Mouse (Mus musculus) olfactory bulb, adult 2 months (tissue): Measurements from ENCODE around the gene Ube2z.

Experiments used
- CTCF ChIP-seq: fragments of 200-500 bp; IDR thresholded peaks from 2 replicates; pipeline ENCODE4 v1.5.1; 2012; ENCODE audit warnings: low read depth, mild to moderate bottlenecking, low read length, moderate library complexity; ENCODE audit not compliant: insufficient read depth
- POLR2A ChIP-seq: fragments of 200-500 bp; IDR thresholded peaks from 2 replicates; pipeline ENCODE4 v1.6.1; 2012; ENCODE audit warnings: mild to moderate bottlenecking, low read depth, low read length, moderate library complexity; ENCODE audit not compliant: insufficient read depth

DNA sequence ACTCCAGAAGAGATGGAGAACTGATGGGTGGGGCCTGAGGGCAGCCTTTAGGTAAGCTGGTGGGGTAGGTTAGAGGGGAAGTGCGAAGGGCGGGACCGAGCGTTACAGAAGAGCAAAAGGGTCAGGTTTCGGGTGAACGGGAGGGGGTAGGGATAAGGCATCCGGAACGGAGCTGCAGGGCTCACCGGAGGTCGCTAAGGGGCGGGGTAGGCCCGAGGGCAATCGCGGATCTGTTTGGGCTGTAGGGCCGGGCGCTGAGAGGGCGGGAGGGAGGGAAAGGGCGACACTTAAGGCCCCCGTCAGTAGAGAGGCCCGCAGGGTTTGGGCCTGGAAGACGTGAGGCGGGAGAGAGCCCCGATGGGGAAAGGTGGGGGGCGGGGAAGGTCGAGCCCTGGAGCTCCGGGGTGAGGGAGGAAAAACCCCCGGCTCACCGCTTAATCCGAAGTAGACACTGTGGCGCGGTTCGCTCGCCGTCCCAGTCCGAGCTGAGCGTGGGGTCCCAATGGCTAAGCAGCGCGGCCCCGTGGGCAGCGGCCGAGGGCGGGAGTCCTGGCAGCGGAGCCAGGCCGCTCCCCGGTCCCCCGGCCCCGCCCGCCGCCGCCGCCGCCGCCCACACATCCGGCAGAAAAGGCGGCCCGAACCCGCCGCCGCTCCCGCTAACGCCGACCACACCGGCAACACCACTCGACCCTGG lies 520 bp downstream of the Ube2z start:
- no peak for TF ChIP-seq CTCF
- no peak for TF ChIP-seq POLR2A
